Comparison of ENCODE assay signal across 18 mouse cellular contexts in the genomic region with DNA sequence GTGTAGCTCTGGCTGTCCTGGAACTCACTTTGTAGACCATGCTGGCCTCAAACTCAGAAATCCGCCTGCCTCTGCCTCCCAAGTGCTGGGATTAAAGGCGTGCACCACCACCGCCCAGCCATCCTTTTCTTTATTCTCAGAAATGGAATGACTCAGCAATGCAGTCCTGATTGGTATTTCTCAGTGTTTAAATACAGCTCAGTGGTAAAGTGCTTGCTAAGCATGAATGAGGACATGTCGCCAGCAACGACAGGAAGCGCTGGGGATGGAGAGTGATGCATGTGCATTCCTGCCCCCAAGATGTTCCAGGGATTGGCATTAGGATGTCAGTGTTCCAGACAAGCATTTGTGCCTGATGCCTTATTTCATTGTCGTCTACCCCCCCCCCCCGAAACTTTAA. TPM values are rescaled to one million over a fixed set of nuclear protein-coding genes. Genes with fewer than 3 reads are reported as not detected.
A peak's percentile ranks its signal among the peaks of the same experiment; 100 is the strongest.
DNase-seq lines count a peak whose midpoint lies in the region; ATAC-seq lines count a peak whose summit lies in the region.
"Had no signal": no experiment of that assay in that cellular context is flagged by ENCODE, and none has a peak within 500 bp of the region (broad histone marks: within the 10 kb centered on the region; RNA-seq: fewer than 3 reads in every experiment).

No protein-coding gene starts in this region.

- H3K4me1 ChIP-seq in liver, embryonic 12.5 days, result peaks cover 81% of the 10 kb centered on the region

- peak overlapping the region; percentile 72 for H3K27ac ChIP-seq in liver, embryonic 12.5 days
- H3K27ac ChIP-seq: embryonic facial prominence, embryonic 10.5 days; forebrain, embryonic 15.5 days; hindbrain, embryonic 10.5 days had no signal

- H3K9ac ChIP-seq in liver, embryonic 12.5 days, result no peak overlapping the region
- H3K9ac ChIP-seq: forebrain, embryonic 15.5 days; limb, embryonic 15.5 days; stomach, embryonic 15.5 days had no signal

- ATAC-seq in liver, embryonic 12.5 days, result no peak
- ATAC-seq: forebrain, embryonic 15.5 days; hindbrain, postnatal 0 days had no signal

- 60% methylated on average over 8 of the region's 8 CpGs for WGBS in liver, embryonic 12.5 days (ENCODE audit: insufficient replicate concordance)

- peak overlapping the region; percentile 29; the same call in 1 of the 2 replicates for H3K4me2 ChIP-seq in liver, embryonic 12.5 days
- H3K4me2 ChIP-seq: forebrain, embryonic 15.5 days; limb, embryonic 15.5 days; stomach, embryonic 15.5 days had no signal

- no peaks in the 10 kb centered on the region for H3K27me3 ChIP-seq in liver, embryonic 12.5 days (replicated peaks)
- H3K27me3 ChIP-seq: forebrain, embryonic 15.5 days; limb, embryonic 15.5 days; stomach, embryonic 15.5 days had no signal

- no peaks in the 10 kb centered on the region for H3K9me3 ChIP-seq in liver, embryonic 12.5 days (replicated peaks)
- H3K9me3 ChIP-seq: embryonic facial prominence, embryonic 10.5 days; forebrain, embryonic 15.5 days; hindbrain, embryonic 10.5 days; limb, embryonic 15.5 days; stomach, embryonic 15.5 days had no signal

- H3K4me3 ChIP-seq in liver, embryonic 12.5 days, result no peak overlapping the region
- H3K4me3 ChIP-seq: embryonic facial prominence, embryonic 10.5 days; forebrain, embryonic 15.5 days; hindbrain, embryonic 10.5 days; limb, embryonic 15.5 days; stomach, embryonic 15.5 days had no signal

- DNase-seq in liver, result no peak
- peak; percentile 10 for DNase-seq in Muller cell, postnatal 12 days (ENCODE audit: inconsistent ontology term)
- DNase-seq in induced T-regulatory cell, adult 2 months (ENCODE audit: low read depth), result peak; percentile 30
- no peak for DNase-seq in kidney, postnatal 36 days
- DNase-seq in ovary, postnatal 36 days (ENCODE audit: low spot score), result no peak
- DNase-seq in adrenal gland, postnatal 25 days, result no peak
- DNase-seq: cerebellum, adult 9-10 months; kidney, adult 8-10 months; kidney, postnatal 14 days; right cerebral cortex, postnatal 25 days; thymus, adult 18-20 months had no signal

- peaks cover 100% of the 10 kb centered on the region for H3K36me3 ChIP-seq in liver, embryonic 12.5 days

RNA-seq across cellular contexts. Expression of a gene that starts 2.0 kb away (rescaled TPM):
- 2.7 and 3.0 TPM in 2 replicates for polyA plus RNA-seq in liver, embryonic 12.5 days (2016; fragmentation: Nextera tagmentation; extraction: Ambion mirVana)
- 3.9 and 9.8 TPM in 2 replicates for total RNA-seq in adrenal gland, postnatal 25 days (2021)

RNA-seq across cellular contexts. Expression of a gene that starts 5.9 kb away (rescaled TPM):
- polyA plus RNA-seq in liver, embryonic 12.5 days (2016; fragmentation: Nextera tagmentation; extraction: Ambion mirVana), result 239 TPM in 2 replicates
- 44.1 and 45.5 TPM in 2 replicates for total RNA-seq in adrenal gland, postnatal 25 days (2021)

RNA-seq across cellular contexts. Expression of a gene that starts 7.5 kb away (rescaled TPM):
- polyA plus RNA-seq in liver, embryonic 12.5 days (2016; fragmentation: Nextera tagmentation; extraction: Ambion mirVana), result 11.9 and 13.8 TPM in 2 replicates
- total RNA-seq in adrenal gland, postnatal 25 days (2021), result 28.1 and 32.0 TPM in 2 replicates

RNA-seq across cellular contexts. Expression of a gene that starts 13.7 kb away (rescaled TPM):
- 1.6 TPM in 2 replicates for polyA plus RNA-seq in liver, embryonic 12.5 days (2016; fragmentation: Nextera tagmentation; extraction: Ambion mirVana)
- 1.9 and 3.7 TPM in 2 replicates for total RNA-seq in adrenal gland, postnatal 25 days (2021)

RNA-seq across cellular contexts. Expression of a gene that starts 22.7 kb away (rescaled TPM):
- polyA plus RNA-seq in liver, embryonic 12.5 days (2016; fragmentation: Nextera tagmentation; extraction: Ambion mirVana), result 9.9 and 10.0 TPM in 2 replicates
- 4.9 and 7.4 TPM in 2 replicates for total RNA-seq in adrenal gland, postnatal 25 days (2021)

Comparison
In these comparisons a context has a peak if more than half of its experiments do, and no peak if none do; other contexts are left out.
1. DNase-seq: peak in Muller cell, postnatal 12 days (single experiment) and induced T-regulatory cell, adult 2 months (single experiment); none in liver (single experiment), kidney, postnatal 36 days (0 of 2), ovary, postnatal 36 days (single experiment) and adrenal gland, postnatal 25 days (single experiment).